Mouse (Mus musculus) forebrain, embryonic 16.5 days (tissue): ENCODE results near the gene U2surp. TPM values are rescaled to one million over a fixed set of nuclear protein-coding genes. Genes with fewer than 3 reads are reported as not detected.

Experiments
- ATAC-seq: fragments of 200-750 bp; cut with Nextera tagmentation; 2 replicates; pipeline ENCODE4 v1.8.0; 2017; ENCODE audit warnings: mild to moderate bottlenecking, moderate library complexity
- H3K27ac ChIP-seq: fragments of 300-500 bp; sonication (generic); 2 replicates; pipeline ENCODE4 v1.5.1; 2014; ENCODE audit warnings: low read length, control low read depth
- H3K27me3 ChIP-seq: fragments of 300-500 bp; sonication (generic); replicated peaks from 2 replicates; pipeline ENCODE4 v1.6.1; 2014; ENCODE audit warnings: low read length; ENCODE audit not compliant: control insufficient read depth, insufficient read depth
- H3K36me3 ChIP-seq: fragments of 300-500 bp; sonication (generic); 2 replicates; pipeline ENCODE4 v1.6.1; 2014; ENCODE audit not compliant: control insufficient read depth, insufficient read depth
- H3K4me1 ChIP-seq: fragments of 300-500 bp; sonication (generic); replicated peaks from 2 replicates; pipeline ENCODE4 v1.6.1; 2014; ENCODE audit warnings: low read length; ENCODE audit not compliant: control insufficient read depth, insufficient read depth
- H3K4me2 ChIP-seq: fragments of 300-500 bp; sonication (generic); 2 replicates; pipeline ENCODE4 v1.6.1; 2014; ENCODE audit warnings: mild to moderate bottlenecking, low read length, control low read depth
- H3K4me3 ChIP-seq: fragments of 300-500 bp; sonication (generic); replicated peaks from 2 replicates; pipeline ENCODE4 v1.5.1; 2014; ENCODE audit warnings: mild to moderate bottlenecking, low read length, control low read depth
- H3K9ac ChIP-seq: fragments of 300-500 bp; sonication (generic); replicated peaks from 2 replicates; pipeline ENCODE4 v1.6.1; 2014; ENCODE audit warnings: low read depth, low read length, control low read depth
- H3K9me3 ChIP-seq: fragments of 300-500 bp; sonication (generic); 2 replicates; pipeline ENCODE4 v1.6.1; 2016; ENCODE audit warnings: low read length; ENCODE audit not compliant: control insufficient read depth
- WGBS: fragments of 180-500 bp; shearing (Covaris S2); extraction: QIAGEN DNeasy Blood & Tissue Kit; methylation state at CpG from one replicate; pipeline ENCODE4 v1.1.7; 2014; 5-methylcytosine and 5-hydroxymethylcytosine counted together
- polyA plus RNA-seq: library from polyadenylated mRNA; unstranded; fragments of >200 nt; fragmentation: Nextera tagmentation; extraction: Ambion mirVana; gene quantifications from 2 replicates; pipeline ENCODE4 v1.2.1, GENCODE M21; 2015

Gene U2surp
- polyA plus RNA-seq, 1 experiment from 2014 or later: 132 TPM

- no peaks in the 10 kb centered on the region for H3K27me3 ChIP-seq
- H3K9ac ChIP-seq: no peak overlapping the region
- no peak for ATAC-seq
- H3K27ac ChIP-seq: no peak overlapping the region
- no peaks in the 10 kb centered on the region for H3K36me3 ChIP-seq
- no peaks in the 10 kb centered on the region for H3K9me3 ChIP-seq
- no peaks in the 10 kb centered on the region for H3K4me1 ChIP-seq
- no peak overlapping the region for H3K4me2 ChIP-seq
- H3K4me3 ChIP-seq: no peak overlapping the region
Observed at GRCm38 (mm10) chr9:95541208-95541607, 29.4 kb upstream of the U2surp start.

DNA sequence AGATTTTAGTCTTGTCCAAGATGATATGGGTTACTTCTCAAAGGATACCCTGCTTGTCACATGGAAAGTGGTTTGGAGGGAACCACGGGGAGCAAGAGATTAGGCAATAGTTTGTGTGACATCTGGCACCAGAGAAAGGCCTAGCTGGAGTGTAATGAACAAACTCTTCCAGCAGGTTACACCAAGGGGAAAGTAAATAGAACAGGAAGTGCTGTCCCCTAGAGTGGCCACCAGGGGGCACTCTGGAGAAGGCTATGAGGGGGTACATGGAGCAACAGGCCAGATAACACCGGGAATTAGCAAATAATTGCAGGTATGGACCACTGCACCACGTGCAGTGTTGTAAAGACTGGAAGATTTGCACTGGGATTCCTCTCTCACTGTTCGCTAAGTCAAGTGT lies 28.7 kb upstream of the U2surp start:
- Histone ChIP-seq H3K27me3 (no peaks in the 10 kb centered on the region), H3K36me3 (no peaks in the 10 kb centered on the region), H3K9ac (no peak overlapping the region), H3K4me2 (no peak overlapping the region), H3K4me1 (no peaks in the 10 kb centered on the region), H3K9me3 (no peaks in the 10 kb centered on the region), H3K4me3 (no peak overlapping the region), H3K27ac (no peak overlapping the region)
- WGBS: 70% methylated on average over 4 of the region's 4 CpGs
- ATAC-seq: no peak

- Histone ChIP-seq H3K9me3 (no peaks in the 10 kb centered on the region), H3K4me1 (no peaks in the 10 kb centered on the region), H3K27me3 (no peaks in the 10 kb centered on the region), H3K4me2 (no peak overlapping the region), H3K36me3 (no peaks in the 10 kb centered on the region), H3K9ac (no peak overlapping the region), H3K4me3 (no peak overlapping the region), H3K27ac (no peak overlapping the region)
- no peak for ATAC-seq
- 67% methylated on average over 2 of the region's 2 CpGs for WGBS
Observed at GRCm38 (mm10) chr9:95539176-95539800, 27.5 kb upstream of the U2surp start.

DNA sequence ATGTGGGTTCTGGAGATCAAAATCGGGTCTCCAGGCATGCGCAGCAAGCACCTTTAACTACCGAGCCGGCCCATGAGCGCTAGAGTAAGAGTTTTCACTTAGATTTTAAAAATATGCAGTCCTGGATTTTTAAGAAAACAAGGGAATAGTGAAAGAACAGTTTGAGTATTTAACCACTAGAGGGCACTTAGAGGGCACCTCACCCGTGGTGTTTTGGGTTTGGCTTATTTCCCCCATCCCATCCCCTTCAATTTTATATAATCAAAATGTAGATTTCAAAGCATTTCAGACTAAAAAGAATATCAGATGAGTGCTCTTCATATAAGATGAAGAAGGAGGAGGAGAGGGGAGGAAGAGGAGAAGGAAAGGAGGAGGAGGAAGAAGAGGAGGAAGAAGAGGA lies 22.0 kb upstream of the U2surp start:
- no peak overlapping the region for H3K4me2 ChIP-seq
- no peak overlapping the region for H3K27ac ChIP-seq
- H3K4me1 ChIP-seq: no peaks in the 10 kb centered on the region
- H3K27me3 ChIP-seq: no peaks in the 10 kb centered on the region
- 43% methylated on average over 6 of the region's 6 CpGs for WGBS
- H3K36me3 ChIP-seq: no peaks in the 10 kb centered on the region
- H3K4me3 ChIP-seq: no peak overlapping the region
- ATAC-seq: no peak; the same call in 1 of the 2 replicates
- no peak overlapping the region for H3K9ac ChIP-seq
- H3K9me3 ChIP-seq: no peaks in the 10 kb centered on the region

DNA sequence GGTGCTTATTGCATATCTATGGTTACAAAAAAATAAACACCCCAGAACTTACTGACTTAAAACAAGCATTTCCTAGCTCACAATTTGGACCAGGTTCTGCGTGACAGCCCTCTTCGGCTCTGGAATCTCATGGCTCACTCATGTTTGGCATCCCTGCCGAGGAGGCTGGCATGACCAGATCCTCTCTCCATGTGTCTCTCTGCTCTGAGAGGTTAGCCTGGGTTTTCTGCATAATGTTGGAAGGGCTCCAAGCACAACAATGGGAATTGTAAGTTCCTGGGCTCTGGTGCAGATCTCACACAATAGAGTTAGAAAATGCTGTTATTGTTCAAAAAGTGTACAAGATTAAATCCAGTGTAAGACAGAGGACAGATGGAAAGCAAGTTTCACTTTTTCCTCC lies 19.3 kb upstream of the U2surp start:
- 42% methylated on average over 3 of the region's 3 CpGs for WGBS

GRCm38 (mm10) chr9:95527676-95528075 lies 15.9 kb upstream of the U2surp start:
- WGBS: 64% methylated on average over 2 of the region's 2 CpGs
- H3K27me3 ChIP-seq: no peaks in the 10 kb centered on the region
- H3K4me2 ChIP-seq: no peak overlapping the region
- H3K36me3 ChIP-seq: no peaks in the 10 kb centered on the region
- no peak overlapping the region for H3K27ac ChIP-seq
- no peak for ATAC-seq
- H3K9ac ChIP-seq: no peak overlapping the region
- H3K4me1 ChIP-seq: no peaks in the 10 kb centered on the region
- H3K9me3 ChIP-seq: no peaks in the 10 kb centered on the region
- H3K4me3 ChIP-seq: no peak overlapping the region

More for the DNA sequence above, 19.3 kb upstream of the U2surp start:
- no peak overlapping the region for H3K4me2 ChIP-seq
- H3K27me3 ChIP-seq: no peaks in the 10 kb centered on the region
- no peaks in the 10 kb centered on the region for H3K9me3 ChIP-seq
- H3K27ac ChIP-seq: no peak overlapping the region
- no peaks in the 10 kb centered on the region for H3K36me3 ChIP-seq
- no peaks in the 10 kb centered on the region for H3K4me1 ChIP-seq
- ATAC-seq: no peak
- no peak overlapping the region for H3K4me3 ChIP-seq
- no peak overlapping the region for H3K9ac ChIP-seq

DNA sequence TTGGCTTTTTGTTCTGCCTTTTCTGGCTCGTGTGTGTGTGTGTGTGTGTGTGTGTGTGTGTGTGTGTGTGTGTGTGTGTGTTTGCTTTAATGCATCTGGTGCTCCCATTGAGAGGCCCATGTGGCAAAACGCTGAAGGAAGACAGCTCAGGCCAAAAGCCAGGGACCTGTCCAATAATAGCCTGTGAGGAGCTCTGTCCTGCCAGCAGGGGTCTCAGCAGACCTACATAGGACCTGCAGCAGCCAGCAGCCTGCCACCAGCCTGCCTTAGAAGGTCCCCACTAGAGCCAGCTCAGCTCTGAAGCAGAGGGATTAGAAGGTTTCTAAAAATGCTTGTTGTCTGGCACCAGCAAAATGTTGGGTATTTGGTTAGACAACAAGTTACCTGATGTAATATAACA lies 14.2 kb upstream of the U2surp start:
- H3K4me3 ChIP-seq: no peak overlapping the region
- no peaks in the 10 kb centered on the region for H3K27me3 ChIP-seq
- no peaks in the 10 kb centered on the region for H3K36me3 ChIP-seq
- H3K27ac ChIP-seq: no peak overlapping the region
- H3K4me1 ChIP-seq: no peaks in the 10 kb centered on the region
- no peaks in the 10 kb centered on the region for H3K9me3 ChIP-seq
- peak; percentile 66 for ATAC-seq
- WGBS: 25% methylated on average over 2 of the region's 2 CpGs
- no peak overlapping the region for H3K4me2 ChIP-seq
- no peak overlapping the region for H3K9ac ChIP-seq

DNA sequence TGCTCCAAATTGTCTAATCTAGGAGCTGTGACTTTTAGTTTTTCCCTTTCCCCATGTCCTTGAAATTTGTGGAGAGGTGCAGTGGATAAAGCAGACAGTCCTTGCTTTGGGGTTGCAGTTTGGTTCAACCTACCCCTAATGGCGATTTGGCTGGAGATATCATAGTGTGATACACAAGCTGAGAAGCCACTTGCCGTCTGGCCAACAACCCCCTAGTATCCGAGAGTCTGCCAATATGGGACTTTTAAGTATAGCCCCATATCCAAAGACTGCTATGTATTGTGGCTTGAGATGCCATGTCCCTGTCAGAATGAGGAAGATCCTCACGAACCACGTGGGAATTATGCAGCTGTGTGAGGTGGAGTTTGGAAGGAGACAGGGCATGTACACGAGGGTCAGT lies 13.6 kb upstream of the U2surp start:
- no peaks in the 10 kb centered on the region for H3K27me3 ChIP-seq
- no peak for ATAC-seq
- H3K27ac ChIP-seq: no peak overlapping the region
- H3K4me2 ChIP-seq: no peak overlapping the region
- H3K4me3 ChIP-seq: no peak overlapping the region
- H3K9me3 ChIP-seq: no peaks in the 10 kb centered on the region
- H3K4me1 ChIP-seq: no peaks in the 10 kb centered on the region
- H3K9ac ChIP-seq: no peak overlapping the region
- H3K36me3 ChIP-seq: no peaks in the 10 kb centered on the region
- 83% methylated on average over 6 of the region's 6 CpGs for WGBS

DNA sequence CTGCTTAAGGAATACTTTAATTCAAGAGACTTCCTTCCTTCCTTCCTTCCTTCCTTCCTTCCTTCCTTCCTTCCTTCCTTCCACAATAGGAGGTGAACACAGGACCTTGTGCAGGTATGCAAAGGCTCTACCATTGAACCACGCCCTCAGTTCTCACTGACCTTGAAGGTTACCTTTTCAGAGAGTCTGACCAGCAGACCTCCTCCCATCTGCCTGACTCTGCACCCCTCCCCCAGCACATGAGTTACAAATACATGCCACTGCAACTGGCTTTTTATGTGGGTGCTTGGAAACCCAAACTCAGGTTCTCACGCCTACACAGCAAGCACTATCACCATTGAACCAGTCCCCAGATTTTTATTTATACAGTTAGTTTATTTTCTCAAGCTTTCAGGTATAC lies 10.8 kb upstream of the U2surp start:
- Histone ChIP-seq H3K27ac (no peak overlapping the region), H3K36me3 (no peaks in the 10 kb centered on the region), H3K4me3 (no peak overlapping the region), H3K4me1 (no peaks in the 10 kb centered on the region), H3K9me3 (no peaks in the 10 kb centered on the region), H3K4me2 (no peak overlapping the region), H3K9ac (no peak overlapping the region), H3K27me3 (no peaks in the 10 kb centered on the region)
- WGBS: 87% methylated on average over 2 of the region's 2 CpGs
- no peak for ATAC-seq

- Histone ChIP-seq H3K36me3 (no peaks in the 10 kb centered on the region), H3K9me3 (no peaks in the 10 kb centered on the region), H3K4me2 (no peak overlapping the region), H3K27me3 (no peaks in the 10 kb centered on the region), H3K27ac (no peak overlapping the region), H3K9ac (no peak overlapping the region), H3K4me1 (no peaks in the 10 kb centered on the region), H3K4me3 (no peak overlapping the region)
- WGBS: 45% methylated on average over 10 of the region's 10 CpGs
- no peak for ATAC-seq
Observed at GRCm38 (mm10) chr9:95521566-95521965, 9.8 kb upstream of the U2surp start.
